Mouse (Mus musculus): ENCODE measurements around the gene Ing1.
"Not testable (repeated sequence)": the region's sequence is repeated elsewhere in the genome, so short reads cannot be mapped to it uniquely, and the experiment has no call there.

Gene Ing1

GRCm38 (mm10) chr8:11550281-11550948, 5.0 kb upstream of the Ing1 start, which contains the start of gene Cars2:
Gene Cars2 (minus strand): TSS chr8:11550783.
- DNase-seq (ENCODE audit: low read depth in 2 of 2, low spot score in 2 of 2) = peak; percentile 84 to 92

- not testable (repeated sequence) for DNase-seq (ENCODE audit: low read depth in 2 of 2, low spot score in 2 of 2)
Observed at GRCm38 (mm10) chr8:11551497-11551896, 3.9 kb upstream of the Ing1 start.

DNA sequence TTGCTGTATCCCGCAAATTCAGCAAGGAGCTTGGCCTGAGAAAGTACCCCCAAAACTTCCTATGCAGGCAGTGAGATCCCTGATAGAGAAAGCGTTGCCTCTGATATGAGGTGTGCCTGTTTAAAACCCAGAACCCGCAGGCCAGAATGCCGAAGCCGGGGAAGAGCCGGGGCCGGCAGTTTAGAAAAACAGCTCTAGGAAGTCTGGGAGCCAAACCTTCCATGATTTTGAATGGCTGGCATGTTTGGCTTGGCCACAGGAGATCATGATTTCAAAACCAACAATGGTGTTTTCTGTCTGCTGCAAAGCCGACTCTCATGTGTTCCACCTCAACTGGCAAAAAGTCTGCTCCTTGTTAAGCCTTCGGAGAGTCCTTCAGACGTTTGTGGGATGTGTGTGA, 3.0 kb upstream of the Ing1 start:
- no peak for DNase-seq (ENCODE audit: low read depth in 2 of 2, low spot score in 2 of 2)

DNA sequence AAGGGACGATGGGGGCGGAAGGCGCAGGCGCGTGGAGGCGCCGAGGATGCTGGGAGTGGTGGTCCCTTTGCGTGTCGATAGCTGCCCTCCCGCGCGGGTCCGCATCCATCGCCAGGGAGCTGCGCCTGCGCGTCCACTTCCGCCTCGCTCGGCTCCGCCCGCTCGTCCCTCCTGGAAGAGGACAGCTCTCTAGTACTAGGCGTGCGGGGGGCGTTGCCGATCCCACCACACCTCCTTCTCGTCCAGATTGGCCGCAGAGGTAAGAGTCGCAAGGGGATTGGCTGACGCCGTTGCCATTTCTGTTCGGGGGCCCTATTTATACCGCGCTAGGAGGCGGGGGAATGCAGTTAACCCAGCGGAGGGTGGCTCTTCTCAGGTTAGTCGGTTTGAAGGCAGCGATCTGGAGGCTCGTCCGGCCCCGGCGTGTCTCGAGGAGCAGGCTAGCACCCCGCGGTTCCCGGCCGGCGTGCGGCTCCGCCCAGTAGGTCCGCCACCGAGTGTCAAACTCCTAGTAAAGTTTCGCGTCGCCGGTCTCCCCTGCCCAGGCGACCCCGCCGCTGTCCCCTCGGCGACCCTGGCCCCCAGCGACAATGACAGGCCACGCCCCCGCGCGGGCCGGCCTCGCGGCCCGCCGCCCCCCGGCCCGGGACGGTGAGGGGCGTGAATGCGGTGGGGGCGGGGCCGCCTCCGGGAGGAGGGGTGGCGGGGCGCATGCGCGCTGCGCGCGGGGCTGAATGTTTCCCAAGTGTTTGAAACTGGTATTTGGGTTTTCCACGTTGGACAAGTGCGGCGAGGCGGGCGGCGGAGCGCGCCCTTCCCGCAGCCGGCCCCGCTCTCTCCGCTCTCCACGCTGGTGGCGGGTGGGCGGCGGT, 585 bp downstream of the Ing1 start:
- peak; percentile 97 to 98 for DNase-seq (ENCODE audit: low read depth in 2 of 2, low spot score in 2 of 2)

- DNase-seq (ENCODE audit: low read depth in 2 of 2, low spot score in 2 of 2) = peak; percentile 34 to 42
Observed at GRCm38 (mm10) chr8:11556691-11557423, 1.5 kb downstream of the Ing1 start.

GRCm38 (mm10) chr8:11557424-11557767, 2.0 kb downstream of the Ing1 start:
- no peak for DNase-seq (ENCODE audit: low read depth in 2 of 2, low spot score in 2 of 2)

DNA sequence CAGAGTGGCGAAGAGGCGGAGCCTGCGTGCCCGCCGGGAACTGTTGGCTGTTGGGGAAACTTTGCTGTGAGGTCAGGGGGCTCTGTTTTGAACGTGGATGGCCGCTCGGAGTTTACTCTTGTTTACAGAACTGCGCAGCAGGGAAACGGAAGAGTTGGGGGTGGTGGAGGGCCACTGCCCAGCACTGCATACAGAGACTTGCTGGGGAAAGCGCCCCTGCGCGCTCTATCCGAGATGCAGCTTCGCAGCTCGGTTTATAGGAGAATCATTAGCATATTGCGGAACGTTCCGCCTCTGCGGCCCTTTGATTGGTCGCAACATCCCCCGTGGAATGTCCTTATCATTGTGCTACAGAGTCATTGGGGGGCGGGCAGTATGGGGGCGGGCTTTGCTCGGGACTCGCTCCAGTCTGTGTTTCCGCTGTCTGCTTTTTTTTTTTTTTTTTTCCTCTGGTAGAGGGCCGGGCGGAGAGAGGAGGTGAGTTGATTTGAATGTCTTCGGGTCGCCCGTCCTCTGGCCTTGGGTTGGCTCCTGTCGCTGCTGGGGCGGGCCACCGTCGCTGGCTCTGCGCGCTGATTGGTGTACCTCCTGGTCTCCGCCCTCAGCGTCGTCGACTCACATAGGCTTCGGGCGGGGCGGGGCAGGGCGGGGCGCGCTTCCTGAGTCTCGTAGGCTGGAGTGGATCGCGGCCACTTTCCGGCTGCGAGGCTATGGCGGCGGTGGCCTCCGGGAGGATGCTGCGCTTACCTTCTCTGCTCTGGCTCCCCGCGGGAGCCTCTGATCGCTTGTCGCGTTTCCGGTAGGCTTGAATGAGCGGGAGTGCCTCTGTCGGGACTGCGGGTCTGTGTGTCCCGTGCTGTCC, 2.6 kb downstream of the Ing1 start:
- DNase-seq (ENCODE audit: low read depth in 2 of 2, low spot score in 2 of 2) = peak; percentile 92 to 93

DNA sequence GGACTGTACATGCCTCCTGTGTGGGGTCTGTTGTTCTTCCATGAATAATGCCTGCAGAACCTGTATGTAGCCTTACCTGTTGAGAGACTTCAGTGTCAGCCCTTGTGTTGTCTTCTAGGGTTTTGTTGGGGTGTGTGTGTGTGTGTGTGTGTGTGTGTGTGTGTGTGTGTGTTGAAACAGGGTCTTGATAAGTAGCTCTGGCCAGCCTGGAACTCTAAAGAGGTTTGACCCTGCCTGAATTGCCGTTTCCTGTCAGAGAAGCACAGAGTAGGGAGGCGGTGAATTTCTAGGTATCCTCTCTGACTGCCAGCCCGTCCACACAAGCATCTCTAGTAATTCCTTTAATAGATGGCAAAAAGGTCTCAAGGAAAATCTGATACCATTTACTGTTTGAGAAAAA, 4.1 kb downstream of the Ing1 start:
- DNase-seq (ENCODE audit: low read depth in 2 of 2, low spot score in 2 of 2) = no peak

- DNase-seq (ENCODE audit: low read depth in 2 of 2, low spot score in 2 of 2) = no peak
Observed at GRCm38 (mm10) chr8:11560220-11560619, 4.8 kb downstream of the Ing1 start.

DNA sequence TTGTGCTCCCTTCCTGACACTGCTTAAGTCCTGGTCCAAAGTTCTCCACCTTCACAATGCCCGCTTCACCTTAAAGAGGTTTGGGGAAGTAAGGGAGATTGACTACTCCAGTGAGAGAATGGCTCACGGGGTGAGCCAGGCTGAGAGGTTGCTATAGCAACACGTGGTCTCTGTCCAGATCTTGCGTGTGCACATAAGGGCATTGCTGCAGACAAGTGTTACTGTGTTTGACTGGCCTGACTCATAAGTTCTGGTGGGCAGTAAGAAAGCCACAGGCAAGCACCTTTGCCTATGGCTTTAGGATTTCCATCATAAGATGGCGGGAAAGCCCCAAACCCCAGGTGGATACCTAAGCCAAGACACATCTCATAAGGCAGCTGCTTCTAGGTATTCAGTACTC, 8.9 kb downstream of the Ing1 start:
- DNase-seq (ENCODE audit: low read depth in 2 of 2, low spot score in 2 of 2) = no peak

GRCm38 (mm10) chr8:11564721-11565120, 9.3 kb downstream of the Ing1 start:
- no peak for DNase-seq (ENCODE audit: low read depth in 2 of 2, low spot score in 2 of 2)

GRCm38 (mm10) chr8:11568193-11568592, 12.8 kb downstream of the Ing1 start:
- not testable (repeated sequence) for DNase-seq (ENCODE audit: low read depth in 2 of 2, low spot score in 2 of 2)

- no peak for DNase-seq (ENCODE audit: low read depth in 2 of 2, low spot score in 2 of 2)
Observed at GRCm38 (mm10) chr8:11569260-11570097, 14.1 kb downstream of the Ing1 start.

DNA sequence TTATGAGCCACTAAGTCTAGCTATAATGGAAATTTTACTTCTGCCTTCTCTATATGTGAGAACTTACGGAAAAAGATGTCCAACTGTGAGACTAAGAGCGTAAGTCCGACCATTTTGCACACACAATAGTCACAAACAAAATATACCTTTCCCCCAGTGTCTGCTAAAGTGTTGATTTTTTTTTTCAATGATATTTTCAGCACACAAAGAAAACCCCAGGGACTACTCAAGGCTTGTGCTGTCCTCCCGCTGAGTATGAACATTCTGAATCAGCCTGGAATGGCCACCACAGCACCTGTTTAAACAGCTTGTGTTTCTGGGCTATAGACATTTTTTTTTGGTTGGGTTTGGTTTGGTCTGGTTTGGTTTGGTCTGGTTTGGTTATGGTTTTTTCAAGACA, 15.4 kb downstream of the Ing1 start:
- no peak for DNase-seq (ENCODE audit: low read depth in 2 of 2, low spot score in 2 of 2)

DNA sequence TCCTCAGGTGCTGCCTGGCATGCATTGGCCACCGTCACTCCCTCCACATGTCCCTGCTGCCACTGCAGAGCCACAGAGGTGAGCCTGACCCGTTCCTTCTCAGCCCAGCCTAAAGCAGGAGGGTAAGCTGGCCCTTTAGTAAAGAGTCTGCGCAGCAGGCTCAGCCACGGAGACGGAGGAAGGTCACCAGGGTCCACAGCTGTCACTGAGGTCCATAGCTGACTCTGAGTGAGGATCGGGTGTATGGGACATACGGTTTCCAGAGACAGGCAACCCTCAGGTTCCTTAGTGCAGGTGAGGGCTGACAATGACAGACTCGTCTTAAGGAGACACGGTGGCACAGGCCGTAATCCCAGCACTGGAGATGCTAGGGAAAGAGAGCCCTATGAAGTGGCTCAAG, 16.6 kb downstream of the Ing1 start:
- no peak for DNase-seq (ENCODE audit: low read depth in 2 of 2, low spot score in 2 of 2)

GRCm38 (mm10) chr8:11572428-11572827, 17.1 kb downstream of the Ing1 start:
- no peak for DNase-seq (ENCODE audit: low read depth in 2 of 2, low spot score in 2 of 2)

- no peak for DNase-seq (ENCODE audit: low read depth in 2 of 2, low spot score in 2 of 2)
Observed at GRCm38 (mm10) chr8:11574911-11575603, 19.7 kb downstream of the Ing1 start.

- no peak for DNase-seq (ENCODE audit: low read depth in 2 of 2, low spot score in 2 of 2)
Observed at GRCm38 (mm10) chr8:11575604-11576384, 20.4 kb downstream of the Ing1 start.

Measured in CD8-positive naive resting alpha-beta T cell, adult 2 months (primary cell).